Mouse (Mus musculus): ENCODE measurements at regions not wholly inside any gene's neighbourhood (a gene's known extent, or its start where the extent isn't known, plus 50 kb on each side); places are given as distances from the start of the nearest gene placed in this dataset.

GRCm38 (mm10) chr8:80422190-80422589 lies 71.4 kb upstream of the Gypa start:
- H3K27ac ChIP-seq (ENCODE audit: low read depth) = no peak overlapping the region
- H3K27me3 ChIP-seq (ENCODE audit: insufficient read depth, low read length) = no peaks in the 10 kb centered on the region
- no peak for DNase-seq
- no peaks in the 10 kb centered on the region for H3K36me3 ChIP-seq (ENCODE audit: insufficient read depth)
- no peak overlapping the region for H3K4me2 ChIP-seq
- no peak for ATAC-seq (ENCODE audit: insufficient read depth)
- TF ChIP-seq CTCF (IDR thresholded peaks at IDR 0.05; ENCODE audit: low read depth) = no peak
- 83% methylated on average over 6 of the region's 6 CpGs for WGBS
- no peak overlapping the region for H3K4me3 ChIP-seq (ENCODE audit: low read depth, low read length)
- no peak overlapping the region for H3K9ac ChIP-seq
- no peaks in the 10 kb centered on the region for H3K9me3 ChIP-seq (ENCODE audit: low read depth, low read length)
- no peaks in the 10 kb centered on the region for H3K4me1 ChIP-seq (ENCODE audit: insufficient read depth)

GRCm38 (mm10) chr8:80416121-80416520 lies 77.5 kb upstream of the Gypa start:
- TF ChIP-seq CTCF (IDR thresholded peaks at IDR 0.05; ENCODE audit: low read depth) = no peak
- 86% methylated on average over 4 of the region's 4 CpGs for WGBS

GRCm38 (mm10) chr8:80399594-80400207 lies 93.9 kb upstream of the Gypa start:
- H3K36me3 ChIP-seq (ENCODE audit: insufficient read depth) = no peaks in the 10 kb centered on the region
- H3K27me3 ChIP-seq (ENCODE audit: insufficient read depth, low read length) = no peaks in the 10 kb centered on the region
- peak overlapping the region; percentile 49; the same call in 1 of the 2 replicates for H3K27ac ChIP-seq (ENCODE audit: low read depth)
- WGBS = 33% methylated on average over 2 of the region's 2 CpGs
- no peak overlapping the region for H3K4me2 ChIP-seq
- DNase-seq (peak; percentile 86), ATAC-seq (ENCODE audit: insufficient read depth) (peak; percentile 85)
- H3K9ac ChIP-seq = no peak overlapping the region
- H3K4me1 ChIP-seq (ENCODE audit: insufficient read depth) = no peaks in the 10 kb centered on the region
- TF ChIP-seq CTCF (IDR thresholded peaks at IDR 0.05; ENCODE audit: low read depth) = no peak
- H3K9me3 ChIP-seq (ENCODE audit: low read depth, low read length) = no peaks in the 10 kb centered on the region
- H3K4me3 ChIP-seq (ENCODE audit: low read depth, low read length) = no peak overlapping the region

More at GRCm38 (mm10) chr8:80416121-80416520, 77.5 kb upstream of the Gypa start:
- DNase-seq = no peak
- Histone ChIP-seq H3K27me3 (ENCODE audit: insufficient read depth, low read length) (no peaks in the 10 kb centered on the region), H3K36me3 (ENCODE audit: insufficient read depth) (no peaks in the 10 kb centered on the region), H3K9me3 (ENCODE audit: low read depth, low read length) (no peaks in the 10 kb centered on the region), H3K27ac (ENCODE audit: low read depth) (no peak overlapping the region), H3K4me1 (ENCODE audit: insufficient read depth) (no peaks in the 10 kb centered on the region), H3K4me2 (no peak overlapping the region), H3K4me3 (ENCODE audit: low read depth, low read length) (no peak overlapping the region), H3K9ac (no peak overlapping the region)
- ATAC-seq (ENCODE audit: insufficient read depth) = no peak

GRCm38 (mm10) chr8:80395010-80395409 lies 98.6 kb upstream of the Gypa start:
- 42% methylated on average over 5 of the region's 5 CpGs for WGBS
- Histone ChIP-seq H3K27me3 (ENCODE audit: insufficient read depth, low read length) (no peaks in the 10 kb centered on the region), H3K4me1 (ENCODE audit: insufficient read depth) (no peaks in the 10 kb centered on the region), H3K36me3 (ENCODE audit: insufficient read depth) (no peaks in the 10 kb centered on the region), H3K4me3 (ENCODE audit: low read depth, low read length) (no peak overlapping the region), H3K27ac (ENCODE audit: low read depth) (no peak overlapping the region), H3K4me2 (no peak overlapping the region), H3K9ac (no peak overlapping the region), H3K9me3 (ENCODE audit: low read depth, low read length) (no peaks in the 10 kb centered on the region)
- DNase-seq (no peak), ATAC-seq (ENCODE audit: insufficient read depth) (no peak)
- TF ChIP-seq CTCF (IDR thresholded peaks at IDR 0.05; ENCODE audit: low read depth) = no peak

- Histone ChIP-seq H3K9me3 (ENCODE audit: low read depth, low read length) (no peaks in the 10 kb centered on the region), H3K4me2 (no peak overlapping the region), H3K27ac (ENCODE audit: low read depth) (no peak overlapping the region), H3K36me3 (ENCODE audit: insufficient read depth) (no peaks in the 10 kb centered on the region), H3K4me3 (ENCODE audit: low read depth, low read length) (no peak overlapping the region), H3K4me1 (ENCODE audit: insufficient read depth) (no peaks in the 10 kb centered on the region), H3K27me3 (ENCODE audit: insufficient read depth, low read length) (no peaks in the 10 kb centered on the region), H3K9ac (no peak overlapping the region)
- ATAC-seq (ENCODE audit: insufficient read depth) (no peak), DNase-seq (no peak)
- WGBS = 84% methylated on average over 3 of the region's 3 CpGs
- no peak for TF ChIP-seq CTCF (IDR thresholded peaks at IDR 0.05; ENCODE audit: low read depth)
Observed at GRCm38 (mm10) chr8:80393111-80393510, 100.5 kb upstream of the Gypa start.

GRCm38 (mm10) chr8:80369221-80369620 lies 124.4 kb upstream of the Gypa start:
- DNase-seq (no peak), ATAC-seq (ENCODE audit: insufficient read depth) (no peak)
- H3K9ac ChIP-seq = no peak overlapping the region
- TF ChIP-seq CTCF (IDR thresholded peaks at IDR 0.05; ENCODE audit: low read depth) = no peak
- H3K36me3 ChIP-seq (ENCODE audit: insufficient read depth) = no peaks in the 10 kb centered on the region
- H3K4me2 ChIP-seq = no peak overlapping the region
- WGBS = 92% methylated on average over 2 of the region's 2 CpGs
- H3K4me3 ChIP-seq (ENCODE audit: low read depth, low read length) = no peak overlapping the region
- no peak overlapping the region for H3K27ac ChIP-seq (ENCODE audit: low read depth)
- no peaks in the 10 kb centered on the region for H3K4me1 ChIP-seq (ENCODE audit: insufficient read depth)
- no peaks in the 10 kb centered on the region for H3K27me3 ChIP-seq (ENCODE audit: insufficient read depth, low read length)
- no peaks in the 10 kb centered on the region for H3K9me3 ChIP-seq (ENCODE audit: low read depth, low read length)

- Histone ChIP-seq H3K27me3 (ENCODE audit: insufficient read depth, low read length) (no peaks in the 10 kb centered on the region), H3K9me3 (ENCODE audit: low read depth, low read length) (no peaks in the 10 kb centered on the region), H3K27ac (ENCODE audit: low read depth) (no peak overlapping the region), H3K4me3 (ENCODE audit: low read depth, low read length) (no peak overlapping the region), H3K4me1 (ENCODE audit: insufficient read depth) (no peaks in the 10 kb centered on the region), H3K9ac (no peak overlapping the region), H3K4me2 (no peak overlapping the region), H3K36me3 (ENCODE audit: insufficient read depth) (no peaks in the 10 kb centered on the region)
- WGBS = 70% methylated on average over 7 of the region's 7 CpGs
- ATAC-seq (ENCODE audit: insufficient read depth) = no peak
- no peak for TF ChIP-seq CTCF (IDR thresholded peaks at IDR 0.05; ENCODE audit: low read depth)
- DNase-seq = no peak
Observed at GRCm38 (mm10) chr8:80364059-80364458, 129.5 kb upstream of the Gypa start.

Data from lung, embryonic 14.5 days (tissue).